Mouse (Mus musculus) adrenal gland, postnatal 4 days (tissue): ENCODE data around the gene Ptprg. TPM values are rescaled to one million over a fixed set of nuclear protein-coding genes. Genes with fewer than 3 reads are reported as not detected.
"Not testable (repeated sequence)": the region's sequence is repeated elsewhere in the genome, so short reads cannot be mapped to it uniquely, and the experiment has no call there.

ENCODE experiments used
- DNase-seq, 2 experiments: peaks; one replicate each; pipeline ENCODE4 v3.0.0; 2021 to 2022; ENCODE audit warnings: low spot score in 2 of 2, mixed read lengths in 2 of 2
- total RNA-seq, 2 experiments: library from RNA; stranded (reverse); gene quantifications; 2 replicates each; pipeline ENCODE4 v1.2.3; 2021

The Ptprg gene
- total RNA-seq, 2 experiments from 2014 or later = 94.8 to 106 TPM

GRCm38 (mm10) chr14:11723876-11724275, 170.5 kb downstream of the Ptprg start:
- DNase-seq = no peak

- no peak for DNase-seq
Measured at GRCm38 (mm10) chr14:11731223-11731920, 178.0 kb downstream of the Ptprg start.

- DNase-seq = no peak
Measured at GRCm38 (mm10) chr14:11732376-11732775, 179.0 kb downstream of the Ptprg start.

GRCm38 (mm10) chr14:11743726-11744125, 190.4 kb downstream of the Ptprg start:
- no peak for DNase-seq

GRCm38 (mm10) chr14:11752678-11753077, 199.3 kb downstream of the Ptprg start:
- DNase-seq = no peak

- DNase-seq = no peak
Measured at GRCm38 (mm10) chr14:11754656-11755055, 201.3 kb downstream of the Ptprg start.

- DNase-seq = no peak
Measured at GRCm38 (mm10) chr14:11758185-11758584, 204.9 kb downstream of the Ptprg start.

- no peak for DNase-seq
Measured at GRCm38 (mm10) chr14:11759356-11759755, 206.0 kb downstream of the Ptprg start.

- DNase-seq = no peak
Measured at GRCm38 (mm10) chr14:11762995-11763394, 209.7 kb downstream of the Ptprg start.

GRCm38 (mm10) chr14:11772736-11773135, 219.4 kb downstream of the Ptprg start:
- DNase-seq = no peak

- no peak for DNase-seq
Measured at GRCm38 (mm10) chr14:11774476-11775037, 221.2 kb downstream of the Ptprg start.

GRCm38 (mm10) chr14:11775204-11775603, 221.9 kb downstream of the Ptprg start:
- DNase-seq = peak; percentile 6 to 40

GRCm38 (mm10) chr14:11775951-11776495, 222.7 kb downstream of the Ptprg start:
- no peak for DNase-seq

GRCm38 (mm10) chr14:11776566-11776965, 223.2 kb downstream of the Ptprg start:
- no peak for DNase-seq

- DNase-seq = no peak
Measured at GRCm38 (mm10) chr14:11791190-11791589, 237.9 kb downstream of the Ptprg start.

GRCm38 (mm10) chr14:11793847-11794246, 240.5 kb downstream of the Ptprg start:
- DNase-seq = no peak

- DNase-seq = no peak
Measured at GRCm38 (mm10) chr14:11802355-11803035, 249.2 kb downstream of the Ptprg start.

- DNase-seq = no peak
Measured at GRCm38 (mm10) chr14:11806674-11807073, 253.3 kb downstream of the Ptprg start.

GRCm38 (mm10) chr14:11807465-11807864, 254.1 kb downstream of the Ptprg start:
- no peak for DNase-seq

- no peak for DNase-seq
Measured at GRCm38 (mm10) chr14:11811142-11811761, 257.9 kb downstream of the Ptprg start.

GRCm38 (mm10) chr14:11812291-11812690, 259.0 kb downstream of the Ptprg start:
- no peak for DNase-seq

- not testable (repeated sequence) for DNase-seq
Measured at GRCm38 (mm10) chr14:11814811-11815210, 261.5 kb downstream of the Ptprg start.
